Mouse (Mus musculus): ENCODE data around the gene Mapk14. TPM values are rescaled to one million over a fixed set of nuclear protein-coding genes. Genes with fewer than 3 reads are reported as not detected.

The Mapk14 gene
- total and polyA plus RNA-seq, 3 experiments = 61.5 to 93.2 TPM; not detected in 1

- Histone ChIP-seq H3K4me1 (ENCODE audit: control insufficient read depth in 1 of 2, insufficient read depth in 2 of 2, low read length in 2 of 2) (peaks cover 11 to 16% of the 10 kb centered on the region in 2 experiments), H3K27me3 (ENCODE audit: control insufficient read depth in 1 of 2, insufficient read depth in 2 of 2, low read length in 2 of 2) (no peaks in the 10 kb centered on the region), H3K9ac (ENCODE audit: control insufficient read depth, low read depth, low read length, poor library complexity, severe bottlenecking) (no peak overlapping the region), H3K36me3 (ENCODE audit: control insufficient read depth in 1 of 2, insufficient read depth in 2 of 2, low read length in 2 of 2) (peaks cover 2 to 40% of the 10 kb centered on the region in 2 experiments; a peak in 3 of 4 replicates), H3K79me2 (ENCODE audit: control insufficient read depth, insufficient read depth, low read length, poor library complexity) (peaks cover 59% of the 10 kb centered on the region), H3K27ac (ENCODE audit: control insufficient read depth, low read depth, low read length) (no peak overlapping the region), H3K4me3 (ENCODE audit: control insufficient read depth in 1 of 2, insufficient read depth in 1 of 2, low read depth in 2 of 2, low read length in 2 of 2) (no peak overlapping the region), H3K9me3 (replicated peaks; ENCODE audit: insufficient read depth, low read length) (no peaks in the 10 kb centered on the region)
- peak; percentile 38 for DNase-seq (ENCODE audit: low read depth, low spot score)
- no peak for TF ChIP-seq JUND (IDR thresholded peaks at IDR 0.05; ENCODE audit: low read depth, low read length)
- no peak for TF ChIP-seq POLR2A (IDR thresholded peaks at IDR 0.05; ENCODE audit: control insufficient read depth in 1 of 2, insufficient read depth in 1 of 2, low read depth in 1 of 2, low read length in 2 of 2, poor library complexity in 1 of 2)
- no peak for TF ChIP-seq BHLHE40 (IDR thresholded peaks at IDR 0.05; ENCODE audit: borderline replicate concordance, low read depth, low read length)
- no peak for TF ChIP-seq ELF1 (IDR thresholded peaks at IDR 0.05; ENCODE audit: low read depth, low read length)
- no peak for TF ChIP-seq UBTF (IDR thresholded peaks at IDR 0.05; ENCODE audit: borderline replicate concordance, insufficient read depth, low read depth, low read length)
- TF ChIP-seq NELFE (IDR thresholded peaks at IDR 0.05; ENCODE audit: low read depth, low read length) = no peak
- TF ChIP-seq ZKSCAN1 (IDR thresholded peaks at IDR 0.05; ENCODE audit: low read depth, low read length) = no peak
- no peak for TF ChIP-seq SIN3A (IDR thresholded peaks at IDR 0.05; ENCODE audit: low read length)
- no peak for TF ChIP-seq RAD21 (IDR thresholded peaks at IDR 0.05; ENCODE audit: low read depth, low read length)
- TF ChIP-seq MYB (IDR thresholded peaks at IDR 0.05; ENCODE audit: low read depth, low read length) = no peak
These were observed 15.6 kb downstream of the Mapk14 start for GRCm38 (mm10) chr17:28706697-28707096.

GRCm38 (mm10) chr17:28707136-28707627, 16.1 kb downstream of the Mapk14 start:
- H3K79me2 ChIP-seq (ENCODE audit: control insufficient read depth, insufficient read depth, low read length, poor library complexity) = peaks cover 59% of the 10 kb centered on the region
- peaks cover 2 to 36% of the 10 kb centered on the region in 2 experiments; a peak in 3 of 4 replicates for H3K36me3 ChIP-seq (ENCODE audit: control insufficient read depth in 1 of 2, insufficient read depth in 2 of 2, low read length in 2 of 2)
- no peak overlapping the region for H3K9ac ChIP-seq (ENCODE audit: control insufficient read depth, low read depth, low read length, poor library complexity, severe bottlenecking)
- no peak overlapping the region for H3K27ac ChIP-seq (ENCODE audit: control insufficient read depth, low read depth, low read length)
- DNase-seq (ENCODE audit: low read depth, low spot score) = peak; percentile 43
- H3K4me3 ChIP-seq (ENCODE audit: control insufficient read depth in 1 of 2, insufficient read depth in 1 of 2, low read depth in 2 of 2, low read length in 2 of 2) = no peak overlapping the region
- peaks cover 11 to 14% of the 10 kb centered on the region in 2 experiments for H3K4me1 ChIP-seq (ENCODE audit: control insufficient read depth in 1 of 2, insufficient read depth in 2 of 2, low read length in 2 of 2)
- TF ChIP-seq CTCF (IDR thresholded peaks at IDR 0.05 in 2 of 3, conservative IDR thresholded peaks at IDR 0.05 in 1 of 3; ENCODE audit: control insufficient read depth in 1 of 3, insufficient read depth in 1 of 3, low read depth in 2 of 3, low read length in 3 of 3, poor library complexity in 1 of 3, severe bottlenecking in 1 of 3) = no peak
- no peak for TF ChIP-seq ZC3H11A (IDR thresholded peaks at IDR 0.05; ENCODE audit: low read depth, low read length)
- no peak for TF ChIP-seq HCFC1 (IDR thresholded peaks at IDR 0.05; ENCODE audit: low read depth, low read length)
- no peak for TF ChIP-seq SMC3 (IDR thresholded peaks at IDR 0.05; ENCODE audit: low read depth, low read length)
- no peak for TF ChIP-seq POLR2AphosphoS5 (IDR thresholded peaks at IDR 0.05; ENCODE audit: borderline replicate concordance, low read depth, low read length)
- TF ChIP-seq ZMIZ1 (IDR thresholded peaks at IDR 0.05; ENCODE audit: low read depth, low read length) = no peak
- TF ChIP-seq NELFE (IDR thresholded peaks at IDR 0.05; ENCODE audit: low read depth, low read length) = no peak
- TF ChIP-seq MAZ (IDR thresholded peaks at IDR 0.05; ENCODE audit: low read depth, low read length) = no peak
- H3K9me3 ChIP-seq (replicated peaks; ENCODE audit: insufficient read depth, low read length) = no peaks in the 10 kb centered on the region
- H3K27me3 ChIP-seq (ENCODE audit: control insufficient read depth in 1 of 2, insufficient read depth in 2 of 2, low read length in 2 of 2) = no peaks in the 10 kb centered on the region
